Mouse (Mus musculus) thymus, postnatal 0 days (tissue): ENCODE measurements around the gene Mgat2. TPM values are rescaled to one million over a fixed set of nuclear protein-coding genes. Genes with fewer than 3 reads are reported as not detected.
A peak's percentile ranks its signal among the peaks of the same experiment; 100 is the strongest.

Experiments used
- DNase-seq: peaks from one replicate; pipeline ENCODE4 v3.0.0-alpha.2; 2015; ENCODE audit warnings: low spot score
- polyA plus RNA-seq: library from polyadenylated mRNA; unstranded; fragments of >200 nt; fragmentation: Nextera tagmentation; extraction: Ambion mirVana; gene quantifications from 2 replicates; pipeline ENCODE4 v1.2.1, GENCODE M21; 2015

Mgat2 gene
- polyA plus RNA-seq, 1 experiment from 2014 or later, result 63.3 TPM

- no peak for DNase-seq
Observed at GRCm38 (mm10) chr12:69177526-69177925, 6.4 kb upstream of the Mgat2 start.

DNA sequence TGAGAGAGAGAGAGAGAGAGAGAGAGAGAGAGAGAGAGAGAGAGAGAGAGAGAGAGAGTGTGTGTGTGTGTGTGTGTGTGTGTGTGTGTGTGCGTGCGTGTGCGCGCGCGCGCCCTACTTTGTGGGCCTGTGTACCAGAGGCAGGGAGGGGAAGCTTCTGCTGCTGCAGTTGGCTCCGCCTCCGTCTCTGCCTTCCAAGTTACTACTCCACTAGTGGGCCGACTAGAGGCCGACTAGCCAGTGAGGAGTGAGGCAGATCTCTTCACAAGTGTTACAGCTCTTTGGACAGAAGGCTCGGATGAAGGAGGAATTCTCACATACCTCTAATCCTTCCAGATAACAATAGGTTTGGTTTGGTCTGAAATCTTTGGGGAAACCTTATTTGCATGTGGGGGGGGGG is 4.6 kb upstream of the Mgat2 start:
- no peak for DNase-seq

DNA sequence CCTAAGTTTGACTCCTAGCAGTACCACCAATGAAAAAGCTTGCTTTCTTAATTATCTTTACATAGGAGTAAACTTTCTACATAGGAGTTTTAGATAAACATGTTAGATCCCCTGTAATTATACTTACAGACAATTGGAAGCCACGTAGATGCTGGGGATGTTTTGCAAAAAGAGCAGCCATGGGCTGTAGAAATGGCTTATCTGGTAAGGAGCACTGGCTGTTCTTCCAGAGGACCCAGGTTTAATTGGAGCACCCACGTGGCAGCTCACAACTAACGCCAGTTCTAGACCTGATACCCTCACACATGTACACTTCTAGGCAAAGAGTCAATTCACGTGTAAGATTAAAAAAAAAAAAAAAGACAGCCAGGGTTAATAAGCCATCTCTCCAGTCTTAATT is 2.2 kb upstream of the Mgat2 start:
- no peak for DNase-seq

GRCm38 (mm10) chr12:69184342-69185295 is 662 bp downstream of the Mgat2 start:
- DNase-seq, result peak; percentile 9

DNA sequence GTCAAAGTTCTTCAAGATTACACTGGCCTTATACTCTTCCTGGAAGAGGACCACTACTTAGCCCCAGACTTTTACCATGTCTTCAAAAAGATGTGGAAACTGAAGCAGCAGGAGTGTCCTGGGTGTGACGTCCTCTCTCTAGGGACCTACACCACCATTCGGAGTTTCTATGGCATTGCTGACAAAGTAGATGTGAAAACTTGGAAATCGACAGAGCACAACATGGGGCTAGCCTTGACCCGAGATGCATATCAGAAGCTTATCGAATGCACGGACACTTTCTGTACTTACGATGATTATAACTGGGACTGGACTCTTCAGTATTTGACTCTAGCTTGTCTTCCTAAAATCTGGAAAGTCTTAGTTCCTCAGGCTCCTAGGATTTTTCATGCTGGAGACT is 1.4 kb downstream of the Mgat2 start:
- no peak for DNase-seq

GRCm38 (mm10) chr12:69186811-69187471 is 3.0 kb downstream of the Mgat2 start:
- DNase-seq, result no peak

GRCm38 (mm10) chr12:69190074-69190473 is 6.1 kb downstream of the Mgat2 start:
- no peak for DNase-seq

- peak; percentile 24 for DNase-seq
Observed at GRCm38 (mm10) chr12:69190522-69190921, 6.6 kb downstream of the Mgat2 start.

DNA sequence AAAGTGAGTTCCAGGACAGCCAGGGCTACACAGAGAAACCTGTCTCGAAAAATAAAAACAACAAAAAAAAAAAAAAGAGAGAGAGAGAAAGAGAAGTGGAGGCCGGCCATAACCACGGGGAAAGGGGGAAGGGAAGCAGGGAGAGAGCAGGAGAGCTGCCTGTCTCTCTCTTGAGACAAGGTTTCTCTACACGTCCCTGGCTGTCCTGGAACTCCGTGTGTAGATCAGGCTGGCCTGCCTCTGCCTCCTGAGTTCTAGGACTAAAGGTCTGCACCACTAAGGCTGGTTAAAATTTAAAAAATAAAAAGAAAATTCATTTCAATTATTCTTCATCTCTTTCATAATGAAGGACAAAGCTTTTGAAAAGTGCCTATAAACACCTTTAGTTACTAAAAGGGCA is 7.4 kb downstream of the Mgat2 start:
- no peak for DNase-seq

DNA sequence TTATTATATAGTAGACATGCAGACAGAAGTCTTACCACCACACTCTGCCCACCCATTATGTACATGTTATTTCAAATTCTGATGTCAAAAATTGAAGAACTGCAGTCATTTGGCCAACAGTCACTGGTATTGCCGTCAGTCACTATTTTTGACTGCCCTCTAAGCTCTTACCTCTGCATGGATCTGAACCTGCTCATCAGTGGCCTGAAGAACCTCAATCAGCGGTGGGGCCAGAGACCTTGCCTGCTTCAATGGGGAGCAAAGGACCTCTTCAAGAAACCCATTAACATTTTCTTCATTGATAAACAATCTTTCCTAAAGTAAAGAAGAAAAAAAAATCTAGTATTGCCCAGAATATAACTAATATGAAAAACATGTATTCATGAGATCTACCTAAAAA is 8.7 kb downstream of the Mgat2 start:
- DNase-seq, result no peak

DNA sequence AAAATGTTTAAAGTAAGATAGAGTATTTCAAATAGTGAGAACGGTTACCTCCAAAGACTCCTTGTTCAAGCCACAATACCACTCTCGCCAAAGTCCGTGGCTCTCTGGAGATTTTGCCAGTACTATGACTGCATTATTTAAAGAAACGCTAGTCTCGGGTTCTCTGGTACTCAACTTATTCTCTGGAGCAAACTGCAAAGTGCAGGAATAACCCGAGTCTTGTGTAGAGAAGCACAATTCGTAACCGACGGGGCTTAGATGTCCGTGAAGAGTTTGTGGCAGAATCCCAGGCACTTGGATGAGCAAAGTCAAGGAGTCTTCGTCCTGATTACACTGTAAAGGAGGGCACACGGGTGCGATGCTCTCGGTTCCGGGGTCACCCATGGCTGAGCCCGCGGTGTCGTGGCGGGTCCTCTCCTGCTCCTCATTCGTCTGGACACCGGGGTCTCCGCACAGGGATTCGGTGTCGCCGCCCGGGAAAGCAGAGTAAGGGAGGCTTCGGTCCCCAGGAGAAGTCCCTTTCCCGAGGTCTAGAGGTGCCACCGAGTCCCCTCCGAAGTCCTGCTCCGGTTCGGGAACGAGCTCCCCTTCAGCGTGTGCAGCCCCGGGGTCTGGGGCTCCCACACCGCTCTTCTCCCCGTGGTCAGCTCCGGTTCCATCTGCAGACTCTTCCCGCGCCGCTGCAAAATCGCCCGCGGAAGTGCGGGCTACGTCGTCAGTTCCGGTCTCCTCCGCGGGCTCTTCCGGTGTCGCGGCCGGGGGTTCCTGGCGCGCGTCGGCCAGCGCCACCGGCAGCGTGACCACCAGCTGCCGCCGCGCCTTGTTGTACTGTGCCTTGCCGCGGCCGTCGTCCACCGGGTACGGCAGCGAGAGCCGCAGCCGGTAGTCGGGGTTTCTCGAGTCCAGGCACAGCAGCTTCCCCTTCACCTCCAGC is 12.8 kb downstream of the Mgat2 start, which contains the start of gene Gm49383:
Gm49383 (minus strand) TSS at position 661 of the 934 bp plus-strand sequence.
- peak; percentile 76 for DNase-seq

GRCm38 (mm10) chr12:69197378-69198163 is 13.6 kb downstream of the Mgat2 start:
- peak; percentile 59 for DNase-seq

- no peak for DNase-seq
Observed at GRCm38 (mm10) chr12:69198164-69198535, 14.2 kb downstream of the Mgat2 start, which contains the start of gene Dnaaf2. TSS of gene Dnaaf2 (minus strand) at chr12:69198429.

DNA sequence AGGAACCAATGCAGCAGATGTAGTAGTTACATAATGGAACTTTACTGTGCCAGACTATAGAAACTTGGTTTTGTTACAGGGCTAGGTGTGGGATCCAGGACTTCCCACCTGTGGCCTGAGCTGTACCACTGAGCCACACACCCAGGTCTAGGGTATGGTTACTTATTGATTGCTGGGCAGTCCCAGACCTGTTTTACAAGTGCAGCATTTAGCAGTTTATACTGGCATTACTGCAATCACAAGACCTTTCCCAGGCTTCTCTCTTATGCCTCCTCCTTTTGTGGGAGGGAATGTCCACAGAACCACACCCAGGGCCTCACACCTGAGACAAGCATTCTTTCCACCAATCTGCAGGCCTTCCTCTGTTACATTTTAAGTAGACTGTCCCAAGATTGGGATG is 15.0 kb downstream of the Mgat2 start:
- DNase-seq, result no peak

DNA sequence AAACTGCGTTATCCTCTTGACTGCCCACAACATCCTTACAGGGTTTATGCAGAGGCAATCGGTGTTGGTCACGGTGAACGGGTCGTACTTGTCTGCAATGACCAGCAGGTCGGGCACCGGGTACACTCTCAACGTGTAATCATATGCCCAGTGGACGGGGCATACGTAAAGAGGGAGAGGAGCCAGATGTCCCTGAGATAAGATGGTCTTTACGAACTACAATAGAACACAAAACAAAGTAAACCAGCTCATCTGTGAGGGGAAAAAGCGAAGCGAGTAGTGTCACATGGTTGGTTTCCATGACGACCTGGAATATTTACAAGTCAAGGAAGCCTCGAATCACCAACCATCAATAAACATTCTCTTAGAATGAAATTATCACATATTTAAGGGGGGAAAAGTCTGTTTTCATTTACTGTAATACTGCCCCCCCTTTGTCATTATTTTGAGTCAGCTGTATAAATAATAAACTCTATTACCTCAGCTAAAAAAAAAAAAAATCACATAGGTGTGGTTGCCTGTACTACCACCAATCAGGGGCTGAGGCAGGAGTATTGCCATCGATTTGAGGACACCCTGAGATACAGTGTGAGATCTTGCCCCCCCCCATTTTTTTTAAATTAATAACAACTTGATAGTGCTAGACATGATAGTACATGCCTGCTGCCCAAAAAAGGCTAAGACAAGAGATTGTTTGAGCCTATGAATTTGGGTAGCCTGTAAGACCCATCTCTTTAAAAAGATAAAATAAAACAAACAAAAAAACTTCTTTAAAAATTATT is 20.3 kb downstream of the Mgat2 start, which contains the start of gene Gm49384:
Gm49384 (minus strand) TSS at position 216 of the 782 bp plus-strand sequence.
- DNase-seq, result no peak

GRCm38 (mm10) chr12:69207396-69207795 is 23.4 kb downstream of the Mgat2 start:
- DNase-seq, result no peak

- DNase-seq, result no peak
Observed at GRCm38 (mm10) chr12:69207926-69208325, 24.0 kb downstream of the Mgat2 start.

GRCm38 (mm10) chr12:69208520-69208919 is 24.6 kb downstream of the Mgat2 start:
- no peak for DNase-seq
